Mouse (Mus musculus) splenic B cell, adult 2 months (primary cell): ENCODE data around the gene Prokr1.

Experiments
- DNase-seq: peaks from one replicate; pipeline ENCODE4 v3.0.0-alpha.2; 2011; ENCODE audit warnings: low read depth, low spot score
- H3K27me3 ChIP-seq: 2 replicates; pipeline ENCODE4 v1.6.1; 2012; ENCODE audit warnings: mild to moderate bottlenecking, low read length, moderate library complexity, mixed read lengths; ENCODE audit not compliant: control insufficient read depth, poor library complexity, insufficient read depth, severe bottlenecking
- H3K36me3 ChIP-seq: 2 replicates; pipeline ENCODE4 v1.6.1; 2012; ENCODE audit warnings: mild to moderate bottlenecking, low read length, moderate library complexity, mixed read lengths; ENCODE audit not compliant: control insufficient read depth, poor library complexity, insufficient read depth, severe bottlenecking

Gene Prokr1

DNA sequence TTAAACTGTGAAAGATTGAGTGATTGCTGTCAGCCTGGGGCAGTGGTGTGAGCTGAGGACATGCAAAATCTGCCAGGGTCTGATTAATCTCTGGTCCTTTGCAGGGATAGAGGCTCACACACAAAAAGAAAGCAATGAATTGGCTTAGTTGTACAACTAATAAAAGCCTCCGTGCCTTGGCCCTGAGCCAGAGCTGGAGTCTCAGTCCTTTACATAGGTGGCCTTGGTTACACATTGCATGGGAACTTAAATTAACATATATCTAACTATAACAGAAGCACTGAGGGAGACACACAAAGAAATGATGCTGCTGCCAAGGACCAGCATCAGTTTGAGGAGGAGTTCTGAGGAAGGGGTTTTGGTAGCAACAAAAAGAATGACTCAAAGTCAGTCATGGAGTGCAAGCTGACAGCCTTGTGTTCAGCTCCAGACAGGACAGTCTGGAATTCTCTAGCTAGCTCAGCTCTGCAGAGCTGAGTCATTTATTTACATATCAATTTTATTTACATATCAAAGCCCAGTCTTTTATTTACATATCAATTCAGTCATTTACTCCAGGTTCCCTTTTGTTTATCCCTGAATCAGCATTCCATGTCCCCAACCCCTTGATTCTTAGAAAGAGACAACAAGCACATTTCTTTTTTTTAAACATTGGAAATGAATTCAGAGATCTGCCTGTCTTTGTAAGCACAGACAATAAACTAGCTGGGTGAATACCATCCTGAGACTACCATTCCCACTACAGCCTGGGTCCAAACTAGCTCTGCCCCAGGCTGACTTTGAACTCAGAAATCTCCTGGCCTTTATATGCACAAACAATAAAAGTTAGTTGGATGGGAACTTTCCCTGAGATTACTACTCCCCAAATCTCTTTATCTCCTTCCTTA is 45.0 kb downstream of the Prokr1 start:
- Histone ChIP-seq H3K36me3 (no peaks in the 10 kb centered on the region), H3K27me3 (no peaks in the 10 kb centered on the region)
- DNase-seq: no peak

DNA sequence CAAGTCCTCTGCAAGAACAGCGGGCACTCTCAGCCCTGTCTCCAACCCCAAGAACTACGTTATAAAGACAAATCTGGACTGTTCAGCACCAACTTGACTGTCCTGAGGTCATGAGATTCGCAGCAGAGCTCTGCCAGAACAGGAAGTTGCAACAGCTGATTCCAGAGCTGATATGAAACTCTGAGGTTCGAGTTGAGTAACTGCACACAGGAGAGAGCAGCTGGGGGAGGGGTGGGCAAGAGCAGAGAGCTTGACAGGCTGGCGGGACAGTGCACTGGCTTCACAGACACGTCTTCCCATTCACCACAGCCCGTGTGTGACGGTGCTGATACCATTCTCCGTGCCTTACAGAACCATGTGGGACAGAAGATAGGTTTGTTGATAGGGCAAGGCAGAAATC is 48.5 kb downstream of the Prokr1 start:
- Histone ChIP-seq H3K27me3 (no peaks in the 10 kb centered on the region), H3K36me3 (no peaks in the 10 kb centered on the region; the same call in 1 of the 2 replicates)
- peak; percentile 91 for DNase-seq

DNA sequence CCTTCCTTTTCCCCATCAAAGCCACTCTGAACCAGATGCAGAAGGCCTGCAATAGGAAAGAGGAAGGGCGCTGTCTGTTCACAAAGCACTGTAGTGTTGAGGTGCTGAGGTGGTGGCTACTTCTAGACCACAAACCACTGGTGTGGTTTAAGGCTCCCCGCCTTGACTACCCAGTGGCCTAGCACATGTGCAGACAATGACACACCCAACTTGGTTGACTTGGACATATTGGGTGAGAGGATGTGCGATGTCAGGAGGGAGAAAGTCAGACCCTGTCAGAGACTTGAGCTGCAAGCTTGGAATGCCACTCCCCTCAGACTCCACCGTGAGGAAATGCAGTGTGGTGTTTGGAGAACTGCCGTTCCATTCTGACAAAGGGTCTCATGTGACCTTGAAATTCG is 49.4 kb downstream of the Prokr1 start:
- H3K27me3 ChIP-seq: no peaks in the 10 kb centered on the region
- H3K36me3 ChIP-seq: no peaks in the 10 kb centered on the region; the same call in 1 of the 2 replicates
- DNase-seq: peak; percentile 86

DNA sequence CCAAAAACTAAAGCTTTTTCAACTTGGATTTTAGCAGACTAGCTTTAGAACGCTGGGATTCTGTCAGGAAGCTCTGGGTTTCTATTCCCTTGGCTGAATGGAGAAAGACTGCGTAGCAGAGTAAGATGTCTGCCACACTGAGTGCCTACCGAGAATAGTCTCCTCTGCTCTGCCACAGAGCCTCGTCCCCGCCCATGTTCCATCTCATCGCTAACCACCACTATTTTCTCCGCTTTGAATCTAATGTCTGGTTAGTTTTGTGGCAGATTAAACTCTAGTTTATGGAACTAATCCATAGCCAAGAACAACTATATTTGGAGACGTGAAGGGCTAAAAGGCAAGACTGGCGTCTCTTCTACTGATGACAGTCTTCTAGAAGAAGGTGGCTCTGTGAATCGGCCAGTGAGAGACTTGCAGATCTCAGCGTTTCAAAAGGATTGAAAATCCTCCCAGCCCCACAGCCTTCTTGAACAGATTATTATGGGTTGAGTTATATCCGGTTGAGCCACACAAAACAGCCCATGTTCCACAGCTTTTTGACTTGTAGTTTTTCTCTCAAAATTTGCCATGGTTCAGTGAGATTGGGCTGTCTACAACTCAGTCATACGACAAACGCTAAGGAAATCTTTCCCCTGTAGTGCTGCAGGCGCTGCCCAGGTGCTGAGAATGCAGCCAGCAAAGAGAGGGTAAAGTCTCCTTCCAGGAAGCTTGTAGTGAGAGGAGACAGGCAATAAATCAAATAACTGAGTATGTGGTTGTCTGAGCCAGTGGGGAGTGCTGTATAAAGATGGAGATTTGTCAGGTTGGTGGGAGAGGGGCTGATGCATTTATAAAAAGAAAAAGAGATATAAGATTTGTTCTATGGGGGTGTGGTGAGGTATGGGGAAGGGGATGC is 51.9 kb downstream of the Prokr1 start:
- Histone ChIP-seq H3K36me3 (no peaks in the 10 kb centered on the region; the same call in 1 of the 2 replicates), H3K27me3 (no peaks in the 10 kb centered on the region)
- DNase-seq: peak; percentile 39

DNA sequence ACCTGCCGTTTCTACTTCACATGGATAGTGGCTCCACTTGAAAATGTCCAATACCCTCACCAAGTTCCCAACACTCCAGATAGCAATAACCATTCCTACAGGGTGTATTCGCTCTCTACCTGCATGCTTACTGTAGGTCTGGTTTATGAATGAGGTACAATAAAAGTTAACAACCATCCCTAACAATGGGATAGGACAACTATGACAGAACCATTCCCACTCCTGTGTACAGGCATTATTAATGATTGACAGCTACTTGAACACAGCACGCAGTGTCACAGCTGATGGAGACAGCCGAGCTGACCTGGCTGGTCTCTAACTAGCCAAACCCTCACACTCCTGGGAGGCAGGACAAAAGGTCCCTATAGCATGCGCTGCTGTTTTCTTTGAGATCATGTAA is 52.9 kb downstream of the Prokr1 start:
- no peak for DNase-seq
- Histone ChIP-seq H3K36me3 (no peaks in the 10 kb centered on the region; the same call in 1 of the 2 replicates), H3K27me3 (no peaks in the 10 kb centered on the region)

DNA sequence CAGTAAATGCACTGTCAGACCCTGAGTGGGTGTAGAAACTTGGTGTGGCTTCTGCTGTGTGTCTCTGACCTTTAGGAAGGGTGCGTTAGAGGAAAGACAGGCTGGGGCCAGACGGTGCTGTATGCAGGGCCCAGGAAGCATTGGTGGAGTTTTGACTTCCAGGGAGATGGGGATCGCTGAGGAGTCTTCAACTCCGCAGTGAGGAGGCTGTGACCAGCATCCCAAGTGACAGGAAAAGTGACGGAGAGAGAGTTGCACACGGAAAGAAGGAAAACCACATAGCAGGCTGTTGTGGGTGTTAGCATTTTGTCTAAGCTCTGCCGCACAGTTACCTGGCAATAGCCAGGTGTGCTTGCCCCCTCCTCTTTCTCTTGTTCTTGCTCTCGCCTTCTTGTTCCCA is 54.3 kb downstream of the Prokr1 start:
- no peak for DNase-seq
- Histone ChIP-seq H3K27me3 (no peaks in the 10 kb centered on the region), H3K36me3 (no peaks in the 10 kb centered on the region; the same call in 1 of the 2 replicates)

DNA sequence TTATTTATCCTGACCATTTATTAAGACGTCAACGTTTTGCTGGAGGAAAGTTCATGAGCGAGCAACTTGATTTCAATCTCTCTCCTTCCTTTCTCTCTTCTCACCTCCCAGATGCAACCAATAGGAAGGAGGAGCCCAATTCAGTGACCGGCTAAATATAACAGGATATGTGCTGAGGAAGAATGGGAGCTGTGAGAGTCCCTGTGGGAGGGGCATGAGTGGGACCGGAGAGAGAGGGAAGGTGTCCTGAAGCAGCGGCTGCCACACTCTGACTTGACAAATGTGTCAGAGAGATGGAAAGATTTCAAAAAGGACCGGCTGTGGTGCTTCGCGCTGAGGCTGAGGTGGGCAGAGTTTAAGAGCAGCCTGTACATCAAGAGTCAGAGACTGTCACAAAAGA is 54.9 kb downstream of the Prokr1 start:
- Histone ChIP-seq H3K27me3 (no peaks in the 10 kb centered on the region), H3K36me3 (no peaks in the 10 kb centered on the region; the same call in 1 of the 2 replicates)
- DNase-seq: no peak

DNA sequence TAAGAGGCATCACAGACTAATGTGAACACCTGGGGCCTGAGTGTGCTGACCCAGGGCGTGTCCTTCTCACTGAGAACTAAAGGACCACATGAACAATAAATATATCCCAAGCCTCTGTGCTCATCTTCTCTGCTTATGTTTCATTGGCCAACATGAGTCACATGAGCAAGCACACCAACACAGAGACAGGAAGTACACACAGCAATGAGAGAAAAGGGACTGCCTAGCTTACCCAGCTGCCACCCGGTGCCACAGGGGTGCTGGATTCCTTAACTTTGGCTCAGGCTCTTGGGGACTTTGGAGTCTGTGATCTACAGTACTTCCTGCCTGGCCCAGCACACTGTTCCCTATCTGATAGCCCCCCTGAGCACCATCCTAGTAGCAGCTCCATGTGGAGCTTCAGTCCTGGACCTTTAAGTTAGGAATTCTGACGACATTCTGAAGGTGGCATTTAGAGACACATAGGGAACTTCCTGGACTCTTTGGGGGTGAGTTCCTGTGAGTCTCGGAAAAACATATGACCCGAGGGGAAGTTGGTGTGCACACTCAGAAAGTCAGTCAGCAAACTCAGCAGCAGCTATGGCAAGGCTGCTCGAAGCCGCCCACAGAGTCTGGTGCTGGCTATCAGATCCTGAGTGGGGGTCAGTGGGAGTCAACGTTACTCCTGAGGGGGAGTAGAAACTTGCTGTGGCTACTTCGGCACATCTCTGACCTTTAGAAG is 55.5 kb downstream of the Prokr1 start:
- DNase-seq: peak; percentile 78
- Histone ChIP-seq H3K36me3 (no peaks in the 10 kb centered on the region; the same call in 1 of the 2 replicates), H3K27me3 (no peaks in the 10 kb centered on the region)

DNA sequence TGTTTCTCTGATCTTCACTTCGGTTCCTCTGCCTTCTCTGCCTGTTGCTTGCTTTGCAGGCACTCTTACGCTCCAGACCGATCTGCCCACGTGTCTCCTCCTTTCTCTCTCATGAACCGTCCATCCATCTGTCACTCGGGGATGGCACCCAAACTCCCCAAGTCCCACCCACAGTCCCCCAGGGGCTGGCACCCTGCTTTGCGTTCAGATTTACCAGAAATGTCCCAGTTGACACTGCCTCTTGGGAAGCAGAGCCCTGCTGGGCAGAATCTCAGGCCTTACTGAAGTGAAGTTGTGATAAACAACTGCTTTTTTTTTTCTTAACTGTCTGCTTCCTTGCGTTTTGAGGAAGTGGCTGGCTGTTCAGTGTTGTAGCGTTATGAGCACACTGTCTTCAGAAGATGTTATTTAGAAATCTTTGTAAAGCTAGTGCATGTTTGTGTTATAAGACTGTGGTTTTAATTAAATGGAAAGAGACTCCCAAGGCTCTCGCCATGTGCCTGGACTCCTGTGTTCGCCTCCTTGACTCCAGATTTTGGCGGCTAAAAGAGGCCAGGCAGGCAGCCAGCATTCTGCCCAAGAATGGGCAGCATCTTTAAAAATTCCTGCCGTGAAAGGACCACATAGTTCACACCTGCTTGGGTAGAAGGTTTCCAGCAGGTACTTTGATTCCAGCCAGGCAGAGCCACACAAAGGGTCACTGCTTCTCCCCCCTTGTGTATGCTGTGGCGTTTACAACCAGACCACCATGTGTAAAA is 57.4 kb downstream of the Prokr1 start, which contains the start of gene Arhgap25:
Gene Arhgap25, minus strand, starts transcription at position 307 of the 758 bp plus-strand sequence.
- H3K27me3 ChIP-seq: no peaks in the 10 kb centered on the region
- peak; percentile 77 for DNase-seq
- H3K36me3 ChIP-seq: no peaks in the 10 kb centered on the region

DNA sequence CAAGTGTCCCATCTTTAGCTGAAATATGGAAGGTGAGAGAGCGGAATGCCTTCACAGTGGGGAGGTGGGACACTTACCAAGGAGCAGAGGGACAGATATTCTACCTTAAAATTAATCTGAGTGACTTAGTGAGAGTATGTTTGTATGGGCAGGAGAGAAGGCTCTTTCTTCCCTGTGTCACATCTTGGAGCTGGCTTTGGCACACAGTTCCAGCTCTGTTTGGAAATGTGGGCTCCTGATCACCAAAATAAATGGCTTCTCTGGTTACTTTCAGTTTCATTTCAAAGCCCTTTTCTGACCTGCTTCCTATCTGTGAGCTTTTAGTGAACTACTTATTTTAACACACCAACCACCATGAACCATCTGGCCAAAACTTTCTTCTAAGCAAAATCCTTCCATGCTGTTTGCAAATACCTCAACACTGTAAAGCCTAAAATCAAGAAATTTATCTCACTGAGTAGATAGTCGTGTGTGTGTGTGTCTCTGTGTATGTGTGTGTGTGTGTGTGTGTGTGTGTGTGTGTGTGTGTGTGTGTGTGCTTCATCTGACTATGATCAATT is 59.0 kb downstream of the Prokr1 start:
- no peaks in the 10 kb centered on the region for H3K27me3 ChIP-seq
- no peaks in the 10 kb centered on the region for H3K36me3 ChIP-seq
- peak; percentile 53 for DNase-seq

DNA sequence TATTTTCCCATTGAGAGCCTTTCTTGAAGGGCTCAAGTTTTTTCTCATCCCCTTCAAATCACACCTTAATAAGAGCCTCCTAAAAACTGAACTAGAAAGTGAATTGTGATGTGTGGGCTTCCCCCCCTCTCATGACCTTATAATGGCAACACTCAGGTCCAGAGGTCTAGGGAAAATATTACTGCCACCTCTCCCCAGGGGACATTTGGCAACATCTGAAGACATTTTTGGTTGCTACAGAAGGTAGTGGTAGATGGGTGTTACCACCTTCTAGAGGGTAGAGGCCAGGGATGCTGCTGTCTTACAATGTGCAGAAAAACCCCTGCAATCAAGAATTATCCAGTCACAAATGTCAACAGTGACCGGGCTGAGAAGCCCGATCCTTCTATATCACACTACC is 60.2 kb downstream of the Prokr1 start:
- Histone ChIP-seq H3K27me3 (no peaks in the 10 kb centered on the region), H3K36me3 (no peaks in the 10 kb centered on the region)
- DNase-seq: peak; percentile 36
